Mouse (Mus musculus): ENCODE measurements around the gene Sfmbt2. TPM values are rescaled to one million over a fixed set of nuclear protein-coding genes. Genes with fewer than 3 reads are reported as not detected.

The Sfmbt2 gene
- polyA plus RNA-seq, 1 experiment from 2014 or later = 0.65 TPM

DNA sequence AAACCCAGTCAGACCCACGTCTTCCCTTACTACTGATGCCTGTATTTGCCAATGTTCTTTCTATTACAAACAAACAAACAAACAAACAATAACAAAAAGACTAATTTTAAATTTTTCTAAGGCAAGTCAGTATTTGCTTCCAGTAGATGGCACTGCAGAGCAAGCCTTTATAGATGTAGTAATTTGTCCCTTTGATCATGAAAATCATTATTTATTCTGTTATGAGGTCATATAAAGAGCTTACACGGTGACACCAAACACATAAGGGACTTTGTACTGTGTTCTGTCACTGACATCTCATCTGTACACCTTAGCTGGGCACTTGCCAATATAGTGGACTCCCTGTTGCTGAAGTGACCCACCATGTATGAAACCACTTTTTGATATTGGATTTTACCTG lies 4.0 kb upstream of the Sfmbt2 start:
- no peak for DNase-seq (ENCODE audit: low spot score)
- TF ChIP-seq CTCF (IDR thresholded peaks at IDR 0.05; ENCODE audit: low read depth) (peak; percentile 76), EP300 (optimal IDR thresholded peaks at IDR 0.05) (no peak)
- no peak overlapping the region for H3K4me2 ChIP-seq (replicated peaks; ENCODE audit: low read depth)
- H3K4me1 ChIP-seq (replicated peaks; ENCODE audit: control insufficient read depth, insufficient read depth) = no peaks in the 10 kb centered on the region
- no peak overlapping the region for H3K9ac ChIP-seq (ENCODE audit: low read length)
- no peak overlapping the region for H3K4me3 ChIP-seq (ENCODE audit: low read depth, low read length)
- H3K9me3 ChIP-seq (ENCODE audit: control insufficient read depth, low read length) = no peaks in the 10 kb centered on the region
- no peak overlapping the region for H3K27ac ChIP-seq (replicated peaks)
- peaks cover 12% of the 10 kb centered on the region; the same call in 1 of the 2 replicates for H3K27me3 ChIP-seq (ENCODE audit: control insufficient read depth, insufficient read depth, low read length)
- no peaks in the 10 kb centered on the region for H3K36me3 ChIP-seq (ENCODE audit: control insufficient read depth, insufficient read depth, low read length)
- ATAC-seq (ENCODE audit: low FRiP score, low TSS enrichment) = no peak
- whole genome bisulfite sequencing = 15% methylated on average over 2 of the region's 2 CpGs

DNA sequence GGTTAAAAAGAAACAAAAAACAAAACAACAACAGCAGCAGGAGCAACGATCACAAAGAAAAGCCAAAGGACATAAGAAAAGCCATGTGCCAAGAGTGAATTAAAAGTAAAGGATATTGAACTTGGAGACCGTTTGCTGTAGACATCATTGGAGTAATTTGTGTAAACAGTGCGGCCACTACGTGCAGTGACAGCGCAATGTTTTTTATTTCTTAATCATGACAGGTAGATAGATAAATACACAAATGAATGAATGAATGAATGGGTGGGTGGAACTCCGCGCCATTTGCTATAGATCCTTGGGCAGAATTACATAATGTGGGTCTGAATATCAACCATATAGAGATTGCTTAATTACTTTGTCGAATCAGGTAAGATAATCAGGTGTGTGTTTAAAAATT lies 634 bp upstream of the Sfmbt2 start:
- Histone ChIP-seq H3K4me1 (replicated peaks; ENCODE audit: control insufficient read depth, insufficient read depth) (peaks cover 6% of the 10 kb centered on the region; the same call in 1 of the 2 replicates), H3K27ac (replicated peaks) (no peak overlapping the region), H3K9me3 (ENCODE audit: control insufficient read depth, low read length) (no peaks in the 10 kb centered on the region), H3K4me3 (ENCODE audit: low read depth, low read length) (no peak overlapping the region), H3K4me2 (replicated peaks; ENCODE audit: low read depth) (no peak overlapping the region), H3K9ac (ENCODE audit: low read length) (no peak overlapping the region), H3K27me3 (ENCODE audit: control insufficient read depth, insufficient read depth, low read length) (peaks cover 17% of the 10 kb centered on the region; the same call in 1 of the 2 replicates), H3K36me3 (ENCODE audit: control insufficient read depth, insufficient read depth, low read length) (no peaks in the 10 kb centered on the region)
- TF ChIP-seq CTCF (IDR thresholded peaks at IDR 0.05; ENCODE audit: low read depth) = no peak
- no peak for TF ChIP-seq EP300 (optimal IDR thresholded peaks at IDR 0.05)
- 5% methylated on average over 8 of the region's 8 CpGs for WGBS
- no peak for ATAC-seq (ENCODE audit: low FRiP score, low TSS enrichment)
- DNase-seq (ENCODE audit: low spot score) = no peak

GRCm38 (mm10) chr2:10370687-10371458 lies 563 bp downstream of the Sfmbt2 start:
- H3K9ac ChIP-seq (ENCODE audit: low read length) = no peak overlapping the region
- ATAC-seq (ENCODE audit: low FRiP score, low TSS enrichment) (no peak), DNase-seq (ENCODE audit: low spot score) (no peak)
- H3K4me1 ChIP-seq (replicated peaks; ENCODE audit: control insufficient read depth, insufficient read depth) = peaks cover 9% of the 10 kb centered on the region; the same call in 1 of the 2 replicates
- H3K4me2 ChIP-seq (replicated peaks; ENCODE audit: low read depth) = no peak overlapping the region
- H3K36me3 ChIP-seq (ENCODE audit: control insufficient read depth, insufficient read depth, low read length) = no peaks in the 10 kb centered on the region
- no peak overlapping the region; the same call in 1 of the 2 replicates for H3K4me3 ChIP-seq (ENCODE audit: low read depth, low read length)
- no peak overlapping the region for H3K27ac ChIP-seq (replicated peaks)
- 2% methylated on average over 26 of the region's 26 CpGs for WGBS
- peaks cover 20% of the 10 kb centered on the region; the same call in 1 of the 2 replicates for H3K27me3 ChIP-seq (ENCODE audit: control insufficient read depth, insufficient read depth, low read length)
- no peaks in the 10 kb centered on the region for H3K9me3 ChIP-seq (ENCODE audit: control insufficient read depth, low read length)
- TF ChIP-seq EP300 (optimal IDR thresholded peaks at IDR 0.05) = no peak
- TF ChIP-seq CTCF (IDR thresholded peaks at IDR 0.05; ENCODE audit: low read depth) = no peak

- H3K4me1 ChIP-seq (replicated peaks; ENCODE audit: control insufficient read depth, insufficient read depth) = peaks cover 9% of the 10 kb centered on the region; the same call in 1 of the 2 replicates
- no peak overlapping the region for H3K27ac ChIP-seq (replicated peaks)
- peak overlapping the region; percentile 3; the same call in 1 of the 2 replicates for H3K4me2 ChIP-seq (replicated peaks; ENCODE audit: low read depth)
- WGBS = 3% methylated on average over 16 of the region's 16 CpGs
- H3K9me3 ChIP-seq (ENCODE audit: control insufficient read depth, low read length) = no peaks in the 10 kb centered on the region
- no peak overlapping the region for H3K9ac ChIP-seq (ENCODE audit: low read length)
- TF ChIP-seq EP300 (optimal IDR thresholded peaks at IDR 0.05) = no peak
- no peak for TF ChIP-seq CTCF (IDR thresholded peaks at IDR 0.05; ENCODE audit: low read depth)
- H3K27me3 ChIP-seq (ENCODE audit: control insufficient read depth, insufficient read depth, low read length) = peaks cover 20% of the 10 kb centered on the region; the same call in 1 of the 2 replicates
- DNase-seq (ENCODE audit: low spot score) = no peak
- no peak overlapping the region; the same call in 1 of the 2 replicates for H3K4me3 ChIP-seq (ENCODE audit: low read depth, low read length)
- H3K36me3 ChIP-seq (ENCODE audit: control insufficient read depth, insufficient read depth, low read length) = no peaks in the 10 kb centered on the region
- no peak for ATAC-seq (ENCODE audit: low FRiP score, low TSS enrichment)
Measured at GRCm38 (mm10) chr2:10371459-10371817, 1.1 kb downstream of the Sfmbt2 start.

GRCm38 (mm10) chr2:10371899-10372298 lies 1.6 kb downstream of the Sfmbt2 start:
- H3K27me3 ChIP-seq (ENCODE audit: control insufficient read depth, insufficient read depth, low read length) = peaks cover 20% of the 10 kb centered on the region; the same call in 1 of the 2 replicates
- no peaks in the 10 kb centered on the region for H3K36me3 ChIP-seq (ENCODE audit: control insufficient read depth, insufficient read depth, low read length)
- no peaks in the 10 kb centered on the region for H3K9me3 ChIP-seq (ENCODE audit: control insufficient read depth, low read length)
- ATAC-seq (ENCODE audit: low FRiP score, low TSS enrichment) (no peak), DNase-seq (ENCODE audit: low spot score) (no peak)
- peak overlapping the region; percentile 97 for H3K4me2 ChIP-seq (replicated peaks; ENCODE audit: low read depth)
- H3K4me3 ChIP-seq (ENCODE audit: low read depth, low read length) = peak overlapping the region; percentile 61
- H3K9ac ChIP-seq (ENCODE audit: low read length) = no peak overlapping the region
- WGBS = 4% methylated on average over 8 of the region's 18 CpGs
- TF ChIP-seq CTCF (IDR thresholded peaks at IDR 0.05; ENCODE audit: low read depth) (no peak), EP300 (optimal IDR thresholded peaks at IDR 0.05) (no peak)
- H3K4me1 ChIP-seq (replicated peaks; ENCODE audit: control insufficient read depth, insufficient read depth) = peaks cover 9% of the 10 kb centered on the region; the same call in 1 of the 2 replicates
- no peak overlapping the region for H3K27ac ChIP-seq (replicated peaks)

GRCm38 (mm10) chr2:10372321-10372723 lies 2.0 kb downstream of the Sfmbt2 start:
- peak overlapping the region; percentile 55 for H3K9ac ChIP-seq (ENCODE audit: low read length)
- peaks cover 20% of the 10 kb centered on the region; the same call in 1 of the 2 replicates for H3K27me3 ChIP-seq (ENCODE audit: control insufficient read depth, insufficient read depth, low read length)
- no peaks in the 10 kb centered on the region for H3K9me3 ChIP-seq (ENCODE audit: control insufficient read depth, low read length)
- DNase-seq (ENCODE audit: low spot score) (peak; percentile 66), ATAC-seq (ENCODE audit: low FRiP score, low TSS enrichment) (peak; percentile 74)
- peaks cover 9% of the 10 kb centered on the region; the same call in 1 of the 2 replicates for H3K4me1 ChIP-seq (replicated peaks; ENCODE audit: control insufficient read depth, insufficient read depth)
- H3K27ac ChIP-seq (replicated peaks) = no peak overlapping the region
- peak; percentile 48; the same call in 1 of the 2 replicates for TF ChIP-seq CTCF (IDR thresholded peaks at IDR 0.05; ENCODE audit: low read depth)
- no peak for TF ChIP-seq EP300 (optimal IDR thresholded peaks at IDR 0.05)
- H3K36me3 ChIP-seq (ENCODE audit: control insufficient read depth, insufficient read depth, low read length) = no peaks in the 10 kb centered on the region
- peak overlapping the region; percentile 97 for H3K4me2 ChIP-seq (replicated peaks; ENCODE audit: low read depth)
- WGBS = under 1% methylated on average over 29 of the region's 31 CpGs
- peak overlapping the region; percentile 61 for H3K4me3 ChIP-seq (ENCODE audit: low read depth, low read length)
